Mouse (Mus musculus) spleen, adult 12 weeks (tissue): ENCODE measurements around the gene Ccdc138.

Experiments
- DNase-seq: peaks from one replicate; pipeline ENCODE4 v3.0.0; 2022; ENCODE audit warnings: low spot score

The Ccdc138 gene

DNA sequence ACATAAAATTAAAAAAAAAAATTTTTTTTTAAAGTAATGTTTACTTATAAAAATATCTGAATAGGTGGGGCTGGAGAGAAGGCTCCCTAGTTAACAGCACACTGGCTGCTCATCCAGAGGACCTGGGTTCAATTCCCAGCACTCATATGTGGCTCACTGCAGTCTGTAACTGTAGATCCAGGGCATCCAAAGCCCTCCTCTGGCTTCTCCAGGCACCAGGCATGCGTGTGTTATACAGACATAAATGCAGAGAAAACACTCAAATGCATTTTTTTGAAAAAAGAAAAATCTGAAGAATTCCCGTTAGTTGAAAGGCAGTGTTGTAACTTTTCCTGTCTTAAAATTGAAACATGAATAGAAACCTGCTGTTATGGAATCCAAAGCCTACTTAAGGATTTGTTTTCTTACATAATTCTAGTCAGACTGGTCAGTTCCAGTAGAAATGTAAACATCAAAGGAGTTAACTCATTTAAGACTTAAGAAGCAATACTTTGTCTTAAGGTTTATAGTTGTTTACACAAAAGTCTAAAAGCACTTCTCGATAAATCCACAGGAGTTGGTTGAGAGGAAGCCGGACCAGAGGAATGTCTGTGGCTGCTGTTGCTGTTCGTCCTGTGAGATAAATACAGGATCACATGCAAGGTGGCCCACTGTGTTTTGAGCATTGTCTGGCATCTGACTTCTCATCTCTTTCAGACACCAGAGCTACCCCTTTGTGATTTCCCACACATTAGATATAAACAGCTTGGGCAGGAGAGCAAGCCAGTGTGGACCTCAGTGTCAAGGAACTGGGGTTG lies 87.9 kb downstream of the Ccdc138 start:
- no peak for DNase-seq

DNA sequence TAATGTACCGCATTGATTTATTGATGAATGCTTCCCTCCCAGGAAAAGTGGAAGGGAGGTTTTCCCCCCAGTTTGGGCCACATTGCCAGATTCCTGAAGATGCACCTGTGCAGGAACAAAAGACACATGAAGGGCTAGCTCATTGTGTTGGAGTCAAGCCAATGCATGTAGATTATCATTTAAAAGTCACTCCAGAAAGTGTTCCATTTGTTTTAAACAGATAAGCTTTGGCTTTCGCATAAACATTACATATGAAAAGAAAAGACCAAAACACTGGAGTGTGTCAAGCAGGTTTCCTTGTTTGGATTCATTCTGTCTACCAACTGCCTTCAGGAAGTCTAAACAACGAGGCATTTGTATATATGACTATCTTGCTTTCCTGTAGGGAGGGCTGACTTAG lies 96.7 kb downstream of the Ccdc138 start:
- DNase-seq: no peak

DNA sequence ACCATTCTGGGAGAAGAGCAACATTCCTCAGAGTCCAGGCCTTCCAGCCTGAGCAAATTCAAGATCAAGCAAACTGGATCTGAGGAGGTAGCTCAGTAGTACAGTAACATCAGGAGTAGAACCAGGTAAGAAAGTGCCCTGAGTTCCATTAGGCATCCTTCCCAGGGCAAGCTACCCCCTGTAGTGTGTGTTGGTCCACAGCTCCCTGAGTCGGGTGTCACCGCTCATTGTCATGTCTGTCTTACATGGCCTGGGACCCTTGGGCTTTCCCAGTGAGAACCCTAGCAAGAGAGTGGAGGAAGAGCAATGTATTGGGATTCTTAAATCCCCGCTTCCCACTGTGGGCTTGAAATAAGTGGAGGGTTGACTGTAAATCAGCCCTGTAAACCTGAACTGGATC lies 97.4 kb downstream of the Ccdc138 start:
- DNase-seq: no peak

DNA sequence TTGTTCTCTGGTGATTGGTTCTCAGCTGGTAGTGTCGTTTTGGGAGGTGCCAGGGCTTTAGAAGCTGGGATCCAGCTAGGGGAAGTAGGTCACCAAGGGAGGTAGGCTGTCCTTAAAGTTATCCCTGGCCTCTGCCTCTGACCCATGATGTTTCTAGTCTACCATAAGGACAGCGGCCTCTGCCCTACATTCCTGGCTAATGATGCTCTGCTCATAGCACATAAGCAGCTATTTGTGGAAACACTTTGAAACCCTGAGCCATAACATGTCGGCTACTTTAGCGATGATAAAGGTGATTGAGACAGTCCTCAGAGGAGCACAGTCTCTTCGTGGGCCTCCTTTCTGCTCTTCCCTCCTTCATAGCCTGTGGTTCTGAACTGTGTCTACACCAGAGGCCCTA lies 98.1 kb downstream of the Ccdc138 start:
- no peak for DNase-seq

DNA sequence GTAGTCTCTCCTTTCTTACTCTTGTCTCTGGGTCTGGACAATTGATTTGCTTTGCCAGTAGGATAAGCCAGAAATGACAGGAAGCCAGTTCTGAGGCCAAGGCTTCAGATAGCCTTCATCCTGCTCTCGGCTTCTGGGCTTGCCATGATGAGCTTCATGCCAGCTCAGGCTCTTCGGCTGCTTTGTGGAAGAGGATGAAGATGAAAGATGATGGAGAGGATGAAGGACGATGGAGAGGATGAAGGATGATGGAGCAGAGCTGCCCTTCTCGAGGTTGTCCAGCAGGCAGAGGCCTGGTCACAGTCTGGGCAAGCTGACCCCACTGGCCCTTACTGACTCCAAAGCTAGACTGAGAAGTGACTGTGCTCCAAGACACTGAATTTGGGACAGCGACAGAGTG lies 102.4 kb downstream of the Ccdc138 start:
- no peak for DNase-seq

DNA sequence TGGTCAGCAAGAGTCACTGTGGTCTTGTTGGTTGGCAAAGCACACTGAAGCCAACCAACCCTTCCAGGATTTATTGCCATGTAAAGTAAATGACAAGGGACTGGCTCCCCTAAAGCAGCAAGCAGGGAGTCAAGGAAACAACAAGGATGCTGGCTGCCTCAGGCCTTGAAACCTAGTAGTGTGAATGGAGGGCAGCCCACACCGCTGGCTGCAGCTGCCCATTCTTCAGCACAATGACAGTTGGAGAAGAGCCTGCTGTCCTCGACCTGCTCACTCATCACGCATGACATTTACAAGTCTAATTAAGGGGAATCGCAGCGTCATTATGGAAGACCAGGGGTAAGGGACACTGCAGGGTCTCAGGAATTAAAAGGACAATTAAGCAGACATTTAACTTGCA lies 103.2 kb downstream of the Ccdc138 start:
- DNase-seq: no peak

DNA sequence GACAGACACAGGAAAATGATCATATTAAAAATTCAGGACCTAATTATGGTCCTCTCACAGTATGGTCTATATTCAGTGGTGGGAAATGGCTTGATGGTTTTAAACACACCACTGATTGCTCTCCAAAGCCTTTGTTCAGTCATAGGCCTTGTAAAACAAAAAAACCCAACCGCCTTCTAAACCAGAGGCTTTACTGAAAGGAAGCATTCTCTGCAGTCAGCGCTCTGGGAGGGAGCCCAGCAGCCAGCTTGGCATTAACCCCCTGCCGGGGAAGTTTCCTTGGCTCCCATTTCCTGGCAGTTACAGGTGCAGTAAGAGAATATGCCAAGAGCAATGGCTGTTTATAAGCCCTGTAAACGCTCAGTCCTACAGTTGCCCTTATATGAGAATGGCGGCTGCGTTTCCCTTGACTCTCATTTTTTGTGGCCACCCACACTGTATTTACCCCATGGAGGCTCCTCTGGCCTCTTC lies 103.7 kb downstream of the Ccdc138 start:
- no peak for DNase-seq

DNA sequence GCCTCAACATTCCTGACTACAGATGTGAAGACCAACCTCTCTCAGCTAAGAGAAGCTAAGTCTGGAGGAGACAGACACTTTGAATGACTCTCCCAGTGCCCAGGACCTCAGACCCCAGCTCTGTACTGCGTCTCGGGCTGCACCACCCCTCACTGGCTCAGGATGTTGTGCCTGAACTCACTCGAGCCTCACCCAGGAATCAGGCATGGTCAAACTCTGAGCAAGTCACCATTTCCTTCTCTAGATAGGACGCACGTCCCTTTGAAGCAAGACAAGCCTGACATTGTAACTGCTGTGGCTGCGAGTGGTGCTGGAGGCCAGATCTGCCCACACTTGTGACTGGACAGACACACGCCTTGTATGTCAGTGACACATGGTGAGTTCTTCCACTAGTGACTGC lies 104.2 kb downstream of the Ccdc138 start:
- no peak for DNase-seq

DNA sequence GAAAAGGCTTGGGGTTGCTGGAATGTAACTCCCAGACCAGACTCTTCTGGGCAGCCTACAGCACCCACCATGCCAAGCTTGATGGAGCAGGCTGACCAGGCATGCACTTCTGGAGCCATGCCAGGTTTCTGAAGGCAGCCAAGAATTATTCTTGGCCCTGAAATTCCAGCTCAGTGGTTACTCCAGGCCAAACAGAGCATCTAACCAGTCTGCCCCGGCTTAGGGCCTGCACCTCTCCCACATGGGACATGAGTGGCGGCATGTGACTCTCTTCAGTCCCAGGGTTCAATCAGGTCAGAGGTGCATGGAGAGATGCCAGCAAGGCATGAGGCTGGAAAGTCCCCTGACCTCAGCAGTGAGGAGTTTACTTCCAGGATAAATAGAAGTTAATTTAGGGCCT lies 107.0 kb downstream of the Ccdc138 start:
- DNase-seq: no peak

DNA sequence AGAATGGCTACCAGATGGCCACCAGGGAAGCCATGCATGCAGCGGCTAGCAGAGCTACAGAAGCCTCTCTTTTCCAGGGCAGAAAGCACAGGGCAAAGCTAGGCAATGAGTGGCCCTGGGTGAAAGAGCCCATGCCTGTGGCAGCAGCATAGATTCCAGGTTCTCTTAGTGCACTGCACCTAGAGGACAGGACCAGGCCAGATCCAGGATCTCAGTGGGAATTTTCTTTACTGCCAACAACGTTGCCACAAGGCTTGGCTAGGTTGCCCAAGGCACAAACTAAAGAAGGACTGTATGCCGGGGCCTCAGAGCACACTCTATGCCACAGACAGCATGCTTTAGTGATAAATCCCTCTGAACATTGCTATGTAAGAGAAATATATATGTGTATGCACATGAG lies 108.6 kb downstream of the Ccdc138 start:
- no peak for DNase-seq

DNA sequence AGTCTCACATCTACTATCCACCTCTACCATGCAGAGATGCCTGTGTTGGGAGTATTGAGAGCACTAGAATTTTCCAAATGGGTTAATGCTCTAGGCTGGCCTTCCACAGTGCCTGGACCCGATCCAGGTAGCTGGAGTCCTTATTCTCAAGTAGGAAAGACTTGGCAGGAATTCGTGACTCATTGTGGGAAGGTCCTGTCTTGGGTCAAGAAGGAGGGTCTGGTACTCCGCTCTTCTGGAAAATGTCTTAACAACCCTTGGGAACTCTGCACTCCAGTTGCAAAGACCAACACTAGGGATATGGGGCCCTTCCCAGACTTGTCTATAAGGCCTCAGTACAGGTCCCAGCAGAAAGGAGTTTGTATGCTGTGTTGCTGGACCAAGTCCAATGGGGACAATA lies 111.1 kb downstream of the Ccdc138 start:
- DNase-seq: no peak

DNA sequence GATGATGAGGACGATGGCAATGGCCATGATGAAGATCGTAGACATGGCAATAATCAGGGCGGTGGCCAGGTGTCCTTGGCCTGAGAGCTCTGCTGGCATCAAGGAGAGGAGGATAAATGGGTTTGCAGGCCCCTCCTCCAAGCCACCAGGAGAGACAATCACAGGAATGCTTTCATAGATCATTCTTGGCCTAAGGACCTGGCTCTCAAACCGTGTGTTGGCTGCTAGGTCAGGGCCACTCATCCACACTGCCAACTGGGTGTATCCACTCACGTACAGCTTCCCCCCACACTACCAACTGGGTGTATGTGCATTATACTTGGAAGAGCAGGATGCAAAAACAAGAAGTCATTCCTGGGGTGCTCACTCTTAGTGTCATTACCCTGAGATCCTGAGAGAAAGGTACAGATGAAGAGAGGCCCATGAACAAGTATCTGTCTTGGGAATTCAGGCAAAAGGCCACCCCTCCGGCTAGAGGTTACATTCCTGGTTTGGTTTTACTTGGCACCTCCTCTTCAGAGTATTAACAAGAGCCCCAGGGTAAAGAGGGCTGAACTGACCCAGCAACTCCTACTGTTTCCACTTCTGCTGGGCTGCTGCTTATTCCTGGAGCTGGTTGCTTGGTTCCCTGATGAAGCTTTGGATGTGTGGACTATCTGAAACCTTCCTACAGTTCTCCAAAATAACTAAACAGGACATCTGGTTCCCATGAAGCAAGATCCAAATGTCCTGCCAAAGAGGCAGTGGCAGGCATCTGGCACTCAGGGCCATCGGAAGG lies 112.9 kb downstream of the Ccdc138 start:
- DNase-seq: no peak

DNA sequence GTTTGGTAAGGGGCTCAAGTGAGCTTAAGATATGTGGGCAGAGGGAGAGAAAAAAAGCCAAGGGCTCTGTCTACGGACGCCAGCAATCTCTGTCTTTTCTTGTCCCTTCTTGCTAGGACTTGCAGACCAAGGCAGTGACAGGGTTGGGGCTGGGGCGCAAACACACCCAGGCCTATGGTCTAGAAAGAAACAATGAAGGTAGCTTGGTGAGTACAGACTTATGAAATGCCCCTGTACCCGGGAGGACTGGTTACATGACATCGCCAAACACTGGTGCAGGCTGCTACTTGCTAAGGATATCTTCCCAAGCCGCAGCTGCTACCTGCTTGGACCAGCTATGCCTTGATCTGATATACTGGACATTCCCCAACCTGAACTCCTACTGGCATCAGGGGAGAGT lies 116.9 kb downstream of the Ccdc138 start:
- DNase-seq: no peak

DNA sequence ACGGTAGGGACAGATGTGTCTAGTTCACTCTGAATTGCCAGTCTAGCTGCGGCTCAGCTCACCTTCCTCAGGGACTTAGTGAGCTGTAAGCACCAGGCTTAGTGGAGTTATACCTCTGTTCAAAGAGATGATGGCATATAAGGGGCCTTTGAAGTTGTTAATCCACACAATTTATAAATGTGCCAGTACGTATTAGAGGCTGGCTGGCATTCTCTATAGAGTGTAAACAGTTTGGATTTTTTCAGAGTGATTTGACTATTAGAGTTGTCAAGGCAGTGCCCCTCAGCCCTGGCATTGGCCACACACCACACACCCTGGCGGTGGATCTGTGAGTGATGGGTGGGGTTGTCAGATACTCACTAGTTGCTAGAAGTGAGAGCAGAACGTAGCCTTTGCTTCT lies 118.8 kb downstream of the Ccdc138 start:
- DNase-seq: no peak

DNA sequence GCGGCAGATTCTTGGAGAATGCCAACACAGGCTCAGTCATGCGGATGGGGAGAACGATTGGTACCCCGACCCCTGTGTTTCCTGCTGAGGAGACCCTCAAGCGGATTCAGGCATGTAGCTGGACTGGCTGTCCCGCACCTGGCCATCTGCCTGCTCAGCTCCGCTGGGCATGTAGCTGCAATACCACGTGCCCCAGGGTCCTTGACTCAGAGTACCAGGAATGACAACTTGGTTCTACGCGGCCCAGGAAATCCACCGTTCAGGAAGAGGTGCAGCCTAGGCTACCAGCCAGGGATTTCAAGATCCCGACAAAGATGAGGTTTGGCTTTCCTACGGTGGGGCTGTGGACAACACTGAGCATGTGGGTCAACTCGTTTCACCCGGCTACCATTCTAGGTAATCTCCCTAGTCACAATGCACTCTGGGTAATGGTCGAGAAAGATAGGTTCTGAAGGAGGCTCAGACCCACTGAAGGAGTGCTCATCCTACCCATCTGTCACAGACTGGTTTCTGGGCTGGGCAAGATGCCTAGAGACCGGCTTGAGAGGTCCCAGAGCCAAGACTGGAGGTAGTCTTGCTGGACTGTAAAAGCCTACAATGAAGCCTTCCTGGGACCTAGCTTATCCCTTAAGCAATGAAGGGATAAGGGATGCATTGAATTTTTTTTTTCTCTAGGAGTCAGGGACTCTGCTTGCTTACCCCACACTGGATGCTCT lies 120.9 kb downstream of the Ccdc138 start:
- DNase-seq: no peak

DNA sequence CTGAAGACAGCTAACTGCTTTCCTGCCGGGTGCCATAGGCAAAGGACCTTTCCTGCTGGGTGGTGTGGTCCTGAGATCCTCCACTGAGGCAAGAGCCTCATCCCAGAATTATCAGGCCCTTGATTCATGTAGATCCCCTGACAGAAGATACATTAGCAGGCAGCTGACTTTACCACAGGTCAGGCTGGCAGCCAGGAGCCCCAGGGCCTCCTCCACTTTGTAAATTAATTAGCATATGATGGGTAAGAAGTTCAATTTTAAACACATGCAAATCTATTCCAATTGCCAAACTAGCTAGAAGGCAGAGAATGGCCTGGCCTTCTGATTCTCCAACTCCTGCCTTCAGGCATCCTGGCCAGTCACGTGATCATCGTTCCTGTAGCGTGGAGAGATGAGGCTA lies 121.5 kb downstream of the Ccdc138 start:
- no peak for DNase-seq

DNA sequence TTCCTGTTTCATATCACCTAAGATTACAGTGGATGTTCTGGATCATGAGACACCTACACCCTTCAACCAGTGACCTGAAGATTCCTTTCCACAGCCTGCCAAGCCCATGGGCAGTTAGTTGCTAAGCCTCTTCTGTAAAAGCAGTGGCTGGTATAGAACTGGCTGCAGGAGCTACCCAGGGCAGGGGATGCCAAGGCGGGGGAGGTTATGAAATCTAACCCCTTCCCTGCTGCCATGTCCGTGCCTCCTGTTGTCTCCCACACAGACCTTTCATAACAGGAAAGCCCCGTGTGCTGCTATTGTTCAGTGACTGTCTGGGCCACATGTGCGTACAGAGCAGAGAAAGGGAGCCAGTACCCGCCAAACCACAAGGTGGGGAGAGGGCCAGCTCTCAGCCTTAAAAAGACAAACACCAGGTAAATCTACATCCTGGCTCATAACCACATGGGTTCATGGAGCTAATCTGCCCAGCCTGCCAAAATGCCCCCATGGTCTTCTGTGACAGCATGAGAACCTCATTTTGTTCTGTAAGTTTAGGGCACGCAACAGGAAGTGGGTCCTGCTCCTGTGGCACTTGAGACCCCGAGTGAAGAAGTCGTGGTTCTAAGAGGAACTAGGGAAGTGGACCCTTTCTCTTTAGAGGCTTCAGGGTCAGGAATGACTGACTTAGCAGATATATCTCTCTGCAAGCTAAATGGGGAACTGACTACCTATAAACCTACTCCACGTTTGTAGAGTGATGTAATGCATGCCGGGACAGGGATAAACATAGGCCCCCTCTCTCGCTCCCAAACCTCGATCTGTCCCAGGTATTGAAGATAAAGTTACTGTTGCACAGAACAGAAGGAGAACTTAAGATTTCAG lies 127.3 kb downstream of the Ccdc138 start:
- DNase-seq: no peak
